Mouse (Mus musculus) heart, adult 2 months (tissue): ENCODE results near the gene Npr3.

Experiments
- CTCF ChIP-seq: fragments of 200-600 bp; IDR thresholded peaks from 2 replicates; pipeline ENCODE4 v1.8.1; 2022; ENCODE audit warnings: antibody characterized with exemption, mild to moderate bottlenecking, moderate library complexity
- EP300 ChIP-seq: fragments of 200-500 bp; IDR thresholded peaks from 2 replicates; pipeline ENCODE4 v1.6.1; 2011; ENCODE audit warnings: low read depth, low read length, control low read depth; ENCODE audit not compliant: insufficient read depth
- POLR2A ChIP-seq: fragments of 200-500 bp; IDR thresholded peaks from 2 replicates; pipeline ENCODE4 v1.6.1; 2011; ENCODE audit warnings: mild to moderate bottlenecking, low read depth, low read length, control low read depth; ENCODE audit not compliant: insufficient read depth

GRCm38 (mm10) chr15:11952159-11952558 is 45.1 kb upstream of the Npr3 start:
- TF ChIP-seq POLR2A (no peak), EP300 (no peak), CTCF (no peak)
